Mouse (Mus musculus) bone marrow, adult 2 months (tissue): ENCODE results near the gene Tomm40. TPM values are rescaled to one million over a fixed set of nuclear protein-coding genes. Genes with fewer than 3 reads are reported as not detected.
A peak's percentile ranks its signal among the peaks of the same experiment; 100 is the strongest.

Experiments used
- H3K27ac ChIP-seq: fragments of 200-500 bp; 2 replicates; pipeline ENCODE4 v1.5.1; 2012; ENCODE audit warnings: low read depth, mild to moderate bottlenecking, control low read depth, inconsistent platforms, low read length; ENCODE audit not compliant: control insufficient read depth, poor library complexity, insufficient read depth
- H3K4me1 ChIP-seq: fragments of 200-500 bp; 2 replicates; pipeline ENCODE4 v1.6.1; 2011; ENCODE audit warnings: low read length; ENCODE audit not compliant: control insufficient read depth, insufficient read depth
- H3K4me3 ChIP-seq: fragments of 200-500 bp; replicated peaks from 2 replicates; pipeline ENCODE3; 2011; ENCODE audit warnings: mild to moderate bottlenecking, low read depth, low read length, control low read depth; ENCODE audit not compliant: control insufficient read depth
- CTCF ChIP-seq: fragments of 200-500 bp; IDR thresholded peaks from 2 replicates; pipeline ENCODE4 v1.5.1; 2011; ENCODE audit warnings: low read length, control low read depth; ENCODE audit not compliant: control insufficient read depth, insufficient read depth
- POLR2A ChIP-seq: fragments of 200-500 bp; IDR thresholded peaks from 2 replicates; pipeline ENCODE4 v1.6.1; 2011; ENCODE audit warnings: low read depth, mild to moderate bottlenecking, control low read depth, low read length, borderline replicate concordance; ENCODE audit not compliant: control insufficient read depth
- WGBS: fragments of 180-500 bp; shearing (Covaris S2); methylation state at CpG from one replicate; pipeline ENCODE4 v1.1.7; 2018; 5-methylcytosine and 5-hydroxymethylcytosine counted together
- polyA plus RNA-seq: library from polyadenylated mRNA; stranded (reverse); fragments of >200 nt; gene quantifications from 2 replicates; pipeline ENCODE4 v1.2.4, GENCODE M21; 2011; ENCODE audit warnings: low replicate concordance; ENCODE audit not compliant: missing spikeins, insufficient read depth, insufficient read length

Gene Tomm40
- polyA plus RNA-seq, 1 experiment = 19.3 TPM

DNA sequence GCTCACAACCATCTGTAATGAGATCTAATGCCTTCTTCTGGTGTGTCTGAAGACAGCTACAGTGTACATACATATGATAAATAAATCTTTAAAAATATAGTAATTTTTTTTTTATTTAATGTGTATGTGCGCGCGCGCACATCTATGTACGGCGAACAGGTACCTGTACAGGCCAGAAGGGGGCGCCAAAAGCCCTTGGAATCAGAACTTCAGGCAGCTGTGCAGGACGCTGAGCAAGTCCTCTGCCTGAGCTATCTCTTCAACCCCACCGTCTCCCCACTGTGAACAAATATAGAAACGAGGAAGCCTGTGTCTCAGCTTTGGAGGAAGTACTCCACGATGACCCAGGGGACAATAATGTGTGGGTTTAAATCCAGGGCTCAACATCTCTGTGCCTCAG, 25.0 kb upstream of the Tomm40 start:
- TF ChIP-seq CTCF (peak; percentile 23; the same call in 1 of the 2 replicates), POLR2A (no peak)
- Histone ChIP-seq H3K4me3 (no peak overlapping the region), H3K4me1 (peaks cover 2% of the 10 kb centered on the region; the same call in 1 of the 2 replicates), H3K27ac (no peak overlapping the region)
- 60% methylated on average over 11 of the region's 11 CpGs for WGBS

GRCm38 (mm10) chr7:19738771-19739170, 23.5 kb upstream of the Tomm40 start:
- Histone ChIP-seq H3K27ac (no peak overlapping the region), H3K4me3 (no peak overlapping the region), H3K4me1 (peaks cover 2% of the 10 kb centered on the region; the same call in 1 of the 2 replicates)
- WGBS = 84% methylated on average over 3 of the region's 3 CpGs
- TF ChIP-seq POLR2A = no peak

GRCm38 (mm10) chr7:19736389-19737057, 21.3 kb upstream of the Tomm40 start:
- no peak overlapping the region for H3K4me3 ChIP-seq
- WGBS = 29% methylated on average over 16 of the region's 16 CpGs

GRCm38 (mm10) chr7:19734178-19734666, 19.0 kb upstream of the Tomm40 start:
- TF ChIP-seq POLR2A = no peak
- TF ChIP-seq CTCF = no peak
- no peak overlapping the region for H3K4me3 ChIP-seq
- peaks cover 2% of the 10 kb centered on the region; the same call in 1 of the 2 replicates for H3K4me1 ChIP-seq
- 89% methylated on average over 10 of the region's 10 CpGs for WGBS
- no peak overlapping the region for H3K27ac ChIP-seq

More at GRCm38 (mm10) chr7:19736389-19737057, 21.3 kb upstream of the Tomm40 start:
- H3K4me1 ChIP-seq = peaks cover 2% of the 10 kb centered on the region; the same call in 1 of the 2 replicates
- TF ChIP-seq POLR2A (no peak), CTCF (no peak)
- H3K27ac ChIP-seq = peak overlapping the region; percentile 37; the same call in 1 of the 2 replicates

GRCm38 (mm10) chr7:19726541-19726940, 11.3 kb upstream of the Tomm40 start:
- Histone ChIP-seq H3K27ac (no peak overlapping the region), H3K4me1 (no peaks in the 10 kb centered on the region), H3K4me3 (no peak overlapping the region)
- WGBS = 80% methylated on average over 4 of the region's 4 CpGs
- no peak for TF ChIP-seq POLR2A
- no peak for TF ChIP-seq CTCF

GRCm38 (mm10) chr7:19724167-19724566, 8.9 kb upstream of the Tomm40 start:
- no peak for TF ChIP-seq POLR2A
- TF ChIP-seq CTCF = no peak
- Histone ChIP-seq H3K27ac (no peak overlapping the region), H3K4me1 (no peaks in the 10 kb centered on the region), H3K4me3 (no peak overlapping the region)
- 82% methylated on average over 12 of the region's 12 CpGs for WGBS

DNA sequence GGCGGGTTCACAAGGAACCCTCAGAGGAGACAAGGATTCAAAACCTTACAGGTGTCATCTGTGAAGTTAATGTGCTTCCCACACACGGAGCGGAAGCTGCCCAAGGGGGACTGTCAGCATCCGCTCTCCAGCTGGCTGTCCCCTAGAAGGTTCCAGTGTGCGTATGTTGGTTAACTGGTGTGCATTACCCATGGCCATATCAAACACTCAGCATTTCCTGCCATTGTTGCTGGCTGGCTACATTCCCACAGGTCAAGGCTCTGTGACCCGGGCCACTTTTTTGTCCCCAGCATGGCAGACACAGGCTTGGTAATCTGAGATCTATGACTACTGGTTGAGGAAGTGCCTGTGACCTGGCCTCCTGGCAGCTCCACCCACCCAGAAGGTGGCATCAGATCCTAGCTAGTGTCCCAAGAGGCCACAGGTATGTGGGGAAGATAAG, 7.5 kb upstream of the Tomm40 start:
- 67% methylated on average over 6 of the region's 6 CpGs for WGBS
- no peak overlapping the region for H3K4me3 ChIP-seq
- no peak overlapping the region for H3K27ac ChIP-seq
- H3K4me1 ChIP-seq = no peaks in the 10 kb centered on the region
- TF ChIP-seq CTCF (no peak), POLR2A (no peak)

GRCm38 (mm10) chr7:19719200-19719599, 4.0 kb upstream of the Tomm40 start:
- 79% methylated on average over 4 of the region's 4 CpGs for WGBS
- no peaks in the 10 kb centered on the region for H3K4me1 ChIP-seq
- no peak overlapping the region for H3K4me3 ChIP-seq
- no peak overlapping the region for H3K27ac ChIP-seq
- TF ChIP-seq CTCF = no peak

- H3K27ac ChIP-seq = no peak overlapping the region
- TF ChIP-seq POLR2A (no peak), CTCF (no peak)
- no peak overlapping the region for H3K4me3 ChIP-seq
- WGBS = 78% methylated on average over 5 of the region's 5 CpGs
- no peaks in the 10 kb centered on the region; the same call in 1 of the 2 replicates for H3K4me1 ChIP-seq
Observed at GRCm38 (mm10) chr7:19718297-19718952, 3.2 kb upstream of the Tomm40 start.
